Mouse (Mus musculus): ENCODE data around the gene Kcnk1. TPM values are rescaled to one million over a fixed set of nuclear protein-coding genes. Genes with fewer than 3 reads are reported as not detected.

Kcnk1 gene
- polyA plus RNA-seq, 1 experiment from 2014 or later, result 63.8 TPM

- no peak overlapping the region for H3K27ac ChIP-seq (ENCODE audit: low read length)
- no peaks in the 10 kb centered on the region for H3K9me3 ChIP-seq (replicated peaks; ENCODE audit: control insufficient read depth, low read length)
- H3K9ac ChIP-seq (ENCODE audit: low read length), result no peak overlapping the region
- H3K4me1 ChIP-seq (ENCODE audit: control insufficient read depth, insufficient read depth, low read length), result 0 out of 2 replicates have a peak, but pooled peaks cover 4% of the 10 kb centered on the region
- ATAC-seq (ENCODE audit: insufficient read depth, low FRiP score), result no peak
- no peak overlapping the region for H3K4me3 ChIP-seq (replicated peaks; ENCODE audit: low read length)
- no peak overlapping the region for H3K4me2 ChIP-seq (ENCODE audit: low read depth, low read length)
- H3K27me3 ChIP-seq (ENCODE audit: control insufficient read depth, insufficient read depth, low read length), result no peaks in the 10 kb centered on the region
- no peaks in the 10 kb centered on the region for H3K36me3 ChIP-seq (ENCODE audit: control insufficient read depth, insufficient read depth, low read length)
- WGBS, result 62% methylated on average over 7 of the region's 7 CpGs
Measured at GRCm38 (mm10) chr8:126004953-126005352, 10.0 kb downstream of the Kcnk1 start.

- no peaks in the 10 kb centered on the region for H3K9me3 ChIP-seq (replicated peaks; ENCODE audit: control insufficient read depth, low read length)
- ATAC-seq (ENCODE audit: insufficient read depth, low FRiP score), result no peak
Measured at GRCm38 (mm10) chr8:126006310-126006990, 11.5 kb downstream of the Kcnk1 start.

GRCm38 (mm10) chr8:126007538-126008330, 12.8 kb downstream of the Kcnk1 start:
- 0 out of 2 replicates have a peak, but pooled peaks cover 4% of the 10 kb centered on the region for H3K4me1 ChIP-seq (ENCODE audit: control insufficient read depth, insufficient read depth, low read length)
- H3K4me3 ChIP-seq (replicated peaks; ENCODE audit: low read length), result no peak overlapping the region
- no peaks in the 10 kb centered on the region for H3K27me3 ChIP-seq (ENCODE audit: control insufficient read depth, insufficient read depth, low read length)
- no peaks in the 10 kb centered on the region for H3K9me3 ChIP-seq (replicated peaks; ENCODE audit: control insufficient read depth, low read length)
- peak; percentile 85 for ATAC-seq (ENCODE audit: insufficient read depth, low FRiP score)
- WGBS, result 56% methylated on average over 19 of the region's 19 CpGs
- H3K9ac ChIP-seq (ENCODE audit: low read length), result no peak overlapping the region
- H3K36me3 ChIP-seq (ENCODE audit: control insufficient read depth, insufficient read depth, low read length), result no peaks in the 10 kb centered on the region
- peak overlapping the region; percentile 63 for H3K27ac ChIP-seq (ENCODE audit: low read length)
- no peak overlapping the region for H3K4me2 ChIP-seq (ENCODE audit: low read depth, low read length)

More at GRCm38 (mm10) chr8:126006310-126006990, 11.5 kb downstream of the Kcnk1 start:
- Histone ChIP-seq H3K27ac (ENCODE audit: low read length) (no peak overlapping the region), H3K9ac (ENCODE audit: low read length) (no peak overlapping the region), H3K36me3 (ENCODE audit: control insufficient read depth, insufficient read depth, low read length) (no peaks in the 10 kb centered on the region), H3K4me3 (replicated peaks; ENCODE audit: low read length) (no peak overlapping the region), H3K4me2 (ENCODE audit: low read depth, low read length) (no peak overlapping the region), H3K4me1 (ENCODE audit: control insufficient read depth, insufficient read depth, low read length) (0 out of 2 replicates have a peak, but pooled peaks cover 4% of the 10 kb centered on the region), H3K27me3 (ENCODE audit: control insufficient read depth, insufficient read depth, low read length) (no peaks in the 10 kb centered on the region)
- 75% methylated on average over 11 of the region's 11 CpGs for WGBS

- 84% methylated on average over 2 of the region's 2 CpGs for WGBS
- no peak overlapping the region for H3K9ac ChIP-seq (ENCODE audit: low read length)
- H3K4me3 ChIP-seq (replicated peaks; ENCODE audit: low read length), result no peak overlapping the region
- no peak for ATAC-seq (ENCODE audit: insufficient read depth, low FRiP score)
- no peaks in the 10 kb centered on the region for H3K27me3 ChIP-seq (ENCODE audit: control insufficient read depth, insufficient read depth, low read length)
- no peak overlapping the region for H3K4me2 ChIP-seq (ENCODE audit: low read depth, low read length)
- H3K9me3 ChIP-seq (replicated peaks; ENCODE audit: control insufficient read depth, low read length), result no peaks in the 10 kb centered on the region
- no peak overlapping the region for H3K27ac ChIP-seq (ENCODE audit: low read length)
- no peaks in the 10 kb centered on the region for H3K36me3 ChIP-seq (ENCODE audit: control insufficient read depth, insufficient read depth, low read length)
- 0 out of 2 replicates have a peak, but pooled peaks cover 4% of the 10 kb centered on the region for H3K4me1 ChIP-seq (ENCODE audit: control insufficient read depth, insufficient read depth, low read length)
Measured at GRCm38 (mm10) chr8:126008945-126009344, 14.0 kb downstream of the Kcnk1 start.

GRCm38 (mm10) chr8:126010900-126011299, 15.9 kb downstream of the Kcnk1 start:
- H3K9ac ChIP-seq (ENCODE audit: low read length), result no peak overlapping the region
- no peak overlapping the region for H3K4me2 ChIP-seq (ENCODE audit: low read depth, low read length)
- no peak overlapping the region for H3K4me3 ChIP-seq (replicated peaks; ENCODE audit: low read length)
- 49% methylated on average over 3 of the region's 3 CpGs for WGBS
- H3K9me3 ChIP-seq (replicated peaks; ENCODE audit: control insufficient read depth, low read length), result no peaks in the 10 kb centered on the region
- no peaks in the 10 kb centered on the region for H3K27me3 ChIP-seq (ENCODE audit: control insufficient read depth, insufficient read depth, low read length)
- H3K27ac ChIP-seq (ENCODE audit: low read length), result no peak overlapping the region
- 0 out of 2 replicates have a peak, but pooled peaks cover 4% of the 10 kb centered on the region for H3K4me1 ChIP-seq (ENCODE audit: control insufficient read depth, insufficient read depth, low read length)
- ATAC-seq (ENCODE audit: insufficient read depth, low FRiP score), result peak; percentile 53; the same call in 1 of the 2 replicates
- no peaks in the 10 kb centered on the region for H3K36me3 ChIP-seq (ENCODE audit: control insufficient read depth, insufficient read depth, low read length)

- Histone ChIP-seq H3K27ac (ENCODE audit: low read length) (no peak overlapping the region), H3K36me3 (ENCODE audit: control insufficient read depth, insufficient read depth, low read length) (no peaks in the 10 kb centered on the region), H3K4me2 (ENCODE audit: low read depth, low read length) (no peak overlapping the region), H3K9me3 (replicated peaks; ENCODE audit: control insufficient read depth, low read length) (no peaks in the 10 kb centered on the region), H3K27me3 (ENCODE audit: control insufficient read depth, insufficient read depth, low read length) (no peaks in the 10 kb centered on the region), H3K9ac (ENCODE audit: low read length) (no peak overlapping the region), H3K4me3 (replicated peaks; ENCODE audit: low read length) (no peak overlapping the region), H3K4me1 (ENCODE audit: control insufficient read depth, insufficient read depth, low read length) (0 out of 2 replicates have a peak, but pooled peaks cover 4% of the 10 kb centered on the region)
- ATAC-seq (ENCODE audit: insufficient read depth, low FRiP score), result no peak
- 65% methylated on average over 6 of the region's 6 CpGs for WGBS
Measured at GRCm38 (mm10) chr8:126012334-126012733, 17.4 kb downstream of the Kcnk1 start.

GRCm38 (mm10) chr8:126013646-126014045, 18.7 kb downstream of the Kcnk1 start:
- WGBS, result 90% methylated on average over 5 of the region's 5 CpGs
- Histone ChIP-seq H3K9me3 (replicated peaks; ENCODE audit: control insufficient read depth, low read length) (no peaks in the 10 kb centered on the region), H3K27me3 (ENCODE audit: control insufficient read depth, insufficient read depth, low read length) (no peaks in the 10 kb centered on the region), H3K27ac (ENCODE audit: low read length) (no peak overlapping the region), H3K4me1 (ENCODE audit: control insufficient read depth, insufficient read depth, low read length) (no peaks in the 10 kb centered on the region), H3K36me3 (ENCODE audit: control insufficient read depth, insufficient read depth, low read length) (no peaks in the 10 kb centered on the region), H3K4me2 (ENCODE audit: low read depth, low read length) (no peak overlapping the region), H3K9ac (ENCODE audit: low read length) (no peak overlapping the region), H3K4me3 (replicated peaks; ENCODE audit: low read length) (no peak overlapping the region)
- no peak for ATAC-seq (ENCODE audit: insufficient read depth, low FRiP score)

- H3K4me2 ChIP-seq (ENCODE audit: low read depth, low read length), result no peak overlapping the region
- no peaks in the 10 kb centered on the region for H3K27me3 ChIP-seq (ENCODE audit: control insufficient read depth, insufficient read depth, low read length)
- ATAC-seq (ENCODE audit: insufficient read depth, low FRiP score), result no peak
- H3K4me1 ChIP-seq (ENCODE audit: control insufficient read depth, insufficient read depth, low read length), result peaks cover 7% of the 10 kb centered on the region; the same call in 1 of the 2 replicates
- H3K36me3 ChIP-seq (ENCODE audit: control insufficient read depth, insufficient read depth, low read length), result no peaks in the 10 kb centered on the region
- H3K9me3 ChIP-seq (replicated peaks; ENCODE audit: control insufficient read depth, low read length), result no peaks in the 10 kb centered on the region
- no peak overlapping the region for H3K9ac ChIP-seq (ENCODE audit: low read length)
- H3K4me3 ChIP-seq (replicated peaks; ENCODE audit: low read length), result no peak overlapping the region
- WGBS, result 92% methylated on average over 8 of the region's 8 CpGs
- H3K27ac ChIP-seq (ENCODE audit: low read length), result no peak overlapping the region
Measured at GRCm38 (mm10) chr8:126021932-126022331, 27.0 kb downstream of the Kcnk1 start.

GRCm38 (mm10) chr8:126023706-126024305, 28.8 kb downstream of the Kcnk1 start:
- ATAC-seq (ENCODE audit: insufficient read depth, low FRiP score), result peak; percentile 53; the same call in 1 of the 2 replicates
- no peak overlapping the region for H3K27ac ChIP-seq (ENCODE audit: low read length)
- no peaks in the 10 kb centered on the region for H3K36me3 ChIP-seq (ENCODE audit: control insufficient read depth, insufficient read depth, low read length)
- peaks cover 7% of the 10 kb centered on the region; the same call in 1 of the 2 replicates for H3K4me1 ChIP-seq (ENCODE audit: control insufficient read depth, insufficient read depth, low read length)
- no peaks in the 10 kb centered on the region for H3K9me3 ChIP-seq (replicated peaks; ENCODE audit: control insufficient read depth, low read length)
- no peaks in the 10 kb centered on the region for H3K27me3 ChIP-seq (ENCODE audit: control insufficient read depth, insufficient read depth, low read length)
- no peak overlapping the region for H3K9ac ChIP-seq (ENCODE audit: low read length)
- no peak overlapping the region for H3K4me3 ChIP-seq (replicated peaks; ENCODE audit: low read length)
- H3K4me2 ChIP-seq (ENCODE audit: low read depth, low read length), result no peak overlapping the region
- WGBS, result 51% methylated on average over 3 of the region's 3 CpGs
